Mouse (Mus musculus): Measurements from ENCODE around the gene Fzd4.

The Fzd4 gene

GRCm38 (mm10) chr7:89400721-89401120 is 3.4 kb upstream of the Fzd4 start:
- no peak for DNase-seq (ENCODE audit: low read depth in 2 of 2, low spot score in 2 of 2)

- DNase-seq (ENCODE audit: low read depth in 2 of 2, low spot score in 2 of 2) = no peak
Observed at GRCm38 (mm10) chr7:89401136-89401858, 2.9 kb upstream of the Fzd4 start.

GRCm38 (mm10) chr7:89401936-89402335 is 2.2 kb upstream of the Fzd4 start:
- DNase-seq (ENCODE audit: low read depth in 2 of 2, low spot score in 2 of 2) = no peak

GRCm38 (mm10) chr7:89403053-89403972 is 842 bp upstream of the Fzd4 start:
- DNase-seq (ENCODE audit: low read depth in 2 of 2, low spot score in 2 of 2) = peak; percentile 4 to 16

- peak in 1 of 2 experiments; percentile 4 for DNase-seq (ENCODE audit: low read depth in 2 of 2, low spot score in 2 of 2)
Observed at GRCm38 (mm10) chr7:89404734-89405440, 732 bp downstream of the Fzd4 start.

- no peak for DNase-seq (ENCODE audit: low read depth in 2 of 2, low spot score in 2 of 2)
Observed at GRCm38 (mm10) chr7:89406011-89406410, 1.9 kb downstream of the Fzd4 start.

- DNase-seq (ENCODE audit: low read depth in 2 of 2, low spot score in 2 of 2) = no peak
Observed at GRCm38 (mm10) chr7:89407006-89407940, 3.1 kb downstream of the Fzd4 start.

- no peak for DNase-seq (ENCODE audit: low read depth in 2 of 2, low spot score in 2 of 2)
Observed at GRCm38 (mm10) chr7:89410294-89410693, 6.1 kb downstream of the Fzd4 start.

GRCm38 (mm10) chr7:89411346-89411745 is 7.2 kb downstream of the Fzd4 start:
- DNase-seq (ENCODE audit: low read depth in 2 of 2, low spot score in 2 of 2) = no peak

GRCm38 (mm10) chr7:89412094-89412493 is 7.9 kb downstream of the Fzd4 start:
- DNase-seq (ENCODE audit: low read depth in 2 of 2, low spot score in 2 of 2) = no peak

GRCm38 (mm10) chr7:89416027-89416426 is 11.9 kb downstream of the Fzd4 start:
- no peak for DNase-seq (ENCODE audit: low read depth in 2 of 2, low spot score in 2 of 2)

GRCm38 (mm10) chr7:89417707-89418106 is 13.6 kb downstream of the Fzd4 start:
- DNase-seq (ENCODE audit: low read depth in 2 of 2, low spot score in 2 of 2) = no peak

GRCm38 (mm10) chr7:89418127-89418653 is 14.0 kb downstream of the Fzd4 start:
- DNase-seq (ENCODE audit: low read depth in 2 of 2, low spot score in 2 of 2) = no peak

- DNase-seq (ENCODE audit: low read depth in 2 of 2, low spot score in 2 of 2) = no peak
Observed at GRCm38 (mm10) chr7:89418917-89419679, 14.9 kb downstream of the Fzd4 start.

GRCm38 (mm10) chr7:89421294-89421693 is 17.1 kb downstream of the Fzd4 start:
- no peak for DNase-seq (ENCODE audit: low read depth in 2 of 2, low spot score in 2 of 2)

- DNase-seq (ENCODE audit: low read depth in 2 of 2, low spot score in 2 of 2) = no peak
Observed at GRCm38 (mm10) chr7:89422650-89423049, 18.5 kb downstream of the Fzd4 start.

- no peak for DNase-seq (ENCODE audit: low read depth in 2 of 2, low spot score in 2 of 2)
Observed at GRCm38 (mm10) chr7:89423194-89423593, 19.0 kb downstream of the Fzd4 start.

- DNase-seq (ENCODE audit: low read depth in 2 of 2, low spot score in 2 of 2) = no peak
Observed at GRCm38 (mm10) chr7:89423688-89424255, 19.6 kb downstream of the Fzd4 start.

GRCm38 (mm10) chr7:89424659-89425058 is 20.5 kb downstream of the Fzd4 start:
- DNase-seq (ENCODE audit: low read depth in 2 of 2, low spot score in 2 of 2) = no peak

Data from CD8-positive naive resting alpha-beta T cell, adult 2 months (primary cell).